Mouse (Mus musculus) intestine, embryonic 16.5 days (tissue): Measurements from ENCODE around the gene Ift46. TPM values are rescaled to one million over a fixed set of nuclear protein-coding genes. Genes with fewer than 3 reads are reported as not detected.
A peak's percentile ranks its signal among the peaks of the same experiment; 100 is the strongest.

Experiments used
- ATAC-seq: fragments of 200-750 bp; cut with Nextera tagmentation; 2 replicates; pipeline ENCODE4 v1.8.0; 2017; ENCODE audit warnings: moderate TSS enrichment, moderate library complexity
- H3K27ac ChIP-seq: fragments of 300-500 bp; sonication (generic); 2 replicates; pipeline ENCODE4 v1.5.1; 2014; ENCODE audit warnings: mild to moderate bottlenecking, low read length
- H3K27me3 ChIP-seq: fragments of 300-500 bp; sonication (generic); replicated peaks from 2 replicates; pipeline ENCODE4 v1.6.1; 2014; ENCODE audit warnings: low read length, control low read depth, mixed read lengths; ENCODE audit not compliant: control insufficient read depth, insufficient read depth
- H3K36me3 ChIP-seq: fragments of 300-500 bp; sonication (generic); 2 replicates; pipeline ENCODE4 v1.6.1; 2014; ENCODE audit warnings: low read length, control low read depth; ENCODE audit not compliant: control insufficient read depth, insufficient read depth
- H3K4me1 ChIP-seq: fragments of 300-500 bp; sonication (generic); 2 replicates; pipeline ENCODE4 v1.6.1; 2014; ENCODE audit warnings: low read length, control low read depth, mixed read lengths; ENCODE audit not compliant: control insufficient read depth, insufficient read depth
- H3K4me2 ChIP-seq: fragments of 300-500 bp; sonication (generic); 2 replicates; pipeline ENCODE4 v1.6.1; 2014; ENCODE audit warnings: low read depth, low read length, control low read depth
- H3K4me3 ChIP-seq: fragments of 300-500 bp; sonication (generic); 2 replicates; pipeline ENCODE4 v1.5.1; 2014; ENCODE audit warnings: mild to moderate bottlenecking, low read length
- H3K9ac ChIP-seq: fragments of 300-500 bp; sonication (generic); 2 replicates; pipeline ENCODE4 v1.6.1; 2014; ENCODE audit warnings: low read depth, low read length
- H3K9me3 ChIP-seq: fragments of 300-500 bp; sonication (generic); 2 replicates; pipeline ENCODE4 v1.6.1; 2016; ENCODE audit warnings: low read length, control low read depth; ENCODE audit not compliant: control insufficient read depth
- WGBS: fragments of 180-500 bp; shearing (Covaris S2); extraction: QIAGEN DNeasy Blood & Tissue Kit; methylation state at CpG from one replicate; pipeline ENCODE4 v1.1.7; 2014; 5-methylcytosine and 5-hydroxymethylcytosine counted together
- polyA plus RNA-seq: library from polyadenylated mRNA; unstranded; fragments of >200 nt; fragmentation: Nextera tagmentation; extraction: Ambion mirVana; gene quantifications from 2 replicates; pipeline ENCODE4 v1.2.1, GENCODE M21; 2015

Gene Ift46
- polyA plus RNA-seq, 1 experiment from 2014 or later: 71.4 TPM

DNA sequence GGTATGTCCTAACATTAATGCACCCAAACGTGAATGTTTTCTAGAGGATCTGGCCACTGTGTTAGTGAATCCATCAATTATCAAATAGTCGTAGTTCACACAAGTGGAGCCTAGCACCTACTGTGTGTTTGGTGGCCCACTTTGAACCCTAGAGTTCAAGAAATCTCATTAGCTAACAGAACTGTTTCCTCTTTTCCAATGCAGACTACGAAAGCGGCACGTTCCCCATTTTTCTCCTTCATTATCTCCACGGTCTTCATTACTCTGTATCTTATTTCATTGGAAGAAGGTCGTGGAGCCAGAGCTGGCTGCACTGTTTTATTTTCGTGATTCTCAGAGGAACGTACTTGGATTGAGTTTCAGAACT, 32.2 kb downstream of the Ift46 start:
- peak overlapping the region; percentile 97 for H3K27ac ChIP-seq
- peak overlapping the region; percentile 94 for H3K4me2 ChIP-seq
- peaks cover 17% of the 10 kb centered on the region for H3K4me1 ChIP-seq
- no peaks in the 10 kb centered on the region for H3K27me3 ChIP-seq
- peak overlapping the region; percentile 20; the same call in 1 of the 2 replicates for H3K9ac ChIP-seq
- no peak for ATAC-seq
- peak overlapping the region; percentile 68 for H3K4me3 ChIP-seq
- 38% methylated on average over 9 of the region's 9 CpGs for WGBS
- no peaks in the 10 kb centered on the region for H3K9me3 ChIP-seq
- no peaks in the 10 kb centered on the region; the same call in 1 of the 2 replicates for H3K36me3 ChIP-seq

DNA sequence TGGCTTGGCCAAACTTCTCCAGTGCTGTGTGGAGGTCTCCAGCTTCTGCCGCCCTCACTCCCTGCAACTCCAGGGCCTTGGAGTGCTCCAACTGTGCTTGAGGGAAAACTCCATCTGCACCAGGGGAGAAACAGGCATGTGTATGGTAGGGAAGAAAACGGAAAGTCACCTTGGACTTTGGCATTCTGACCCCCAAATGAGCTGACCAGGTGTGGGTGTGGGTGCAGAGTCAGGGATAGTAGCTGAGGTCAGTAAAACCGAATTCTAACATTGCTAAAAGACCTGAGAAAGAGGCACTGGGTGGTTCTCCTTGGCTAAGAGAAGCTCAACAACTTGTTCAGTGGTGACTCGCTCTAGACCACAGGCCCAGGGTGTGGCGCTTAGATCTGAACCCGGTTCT, 34.0 kb downstream of the Ift46 start:
- H3K9ac ChIP-seq: no peak overlapping the region
- no peak for ATAC-seq
- H3K36me3 ChIP-seq: peaks cover 2% of the 10 kb centered on the region; the same call in 1 of the 2 replicates
- H3K27me3 ChIP-seq: no peaks in the 10 kb centered on the region
- no peak overlapping the region for H3K27ac ChIP-seq
- peaks cover 17% of the 10 kb centered on the region for H3K4me1 ChIP-seq
- 76% methylated on average over 6 of the region's 6 CpGs for WGBS
- no peaks in the 10 kb centered on the region for H3K9me3 ChIP-seq
- no peak overlapping the region for H3K4me3 ChIP-seq
- H3K4me2 ChIP-seq: no peak overlapping the region

DNA sequence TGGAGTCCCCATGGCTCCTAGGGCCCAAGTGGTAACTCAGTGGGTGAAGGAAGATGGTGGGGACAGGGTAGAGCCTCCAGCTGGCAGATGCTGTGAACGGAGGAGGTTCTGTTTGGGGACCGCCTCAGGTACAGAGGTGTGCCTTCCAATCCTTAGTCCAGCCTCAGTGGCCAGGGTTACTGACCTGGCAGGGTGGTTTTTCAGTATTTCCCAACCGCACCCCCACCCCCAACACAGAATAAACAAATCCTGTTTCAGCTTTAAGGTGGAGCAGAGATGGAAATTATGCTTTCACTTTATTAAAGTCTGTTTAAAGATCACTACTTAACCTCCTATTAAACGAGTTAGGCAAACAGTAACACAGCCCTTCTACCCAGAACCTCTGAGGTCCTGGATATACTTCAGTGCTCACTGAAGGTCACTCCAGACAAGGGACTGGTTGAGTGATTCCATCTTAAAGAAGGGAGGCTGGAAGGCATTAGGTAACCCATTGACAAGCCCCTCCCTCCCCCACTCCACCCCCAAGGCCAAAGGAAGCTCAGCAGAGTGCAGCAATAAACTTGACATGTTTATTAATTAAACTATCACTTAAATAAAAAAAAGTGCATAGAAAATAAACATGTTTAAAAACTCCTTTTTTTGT, 35.2 kb downstream of the Ift46 start, which contains the start of gene Ttc36:
Gene Ttc36, minus strand, starts transcription at position 265 of the 643 bp plus-strand sequence.
- no peak within 1 kb of the TSS for H3K9ac ChIP-seq
- no peaks in the 10 kb centered on the region for H3K27me3 ChIP-seq
- no peak within 1 kb of the TSS for H3K4me2 ChIP-seq
- H3K9me3 ChIP-seq: no peaks in the 10 kb centered on the region
- ATAC-seq: no peak
- 58% methylated on average over 4 of the region's 4 CpGs for WGBS
- H3K4me1 ChIP-seq: peaks cover 16% of the 10 kb centered on the region
- H3K27ac ChIP-seq: no peak within 1 kb of the TSS
- no peak within 1 kb of the TSS for H3K4me3 ChIP-seq
- peaks cover 5% of the 10 kb centered on the region; the same call in 1 of the 2 replicates for H3K36me3 ChIP-seq

DNA sequence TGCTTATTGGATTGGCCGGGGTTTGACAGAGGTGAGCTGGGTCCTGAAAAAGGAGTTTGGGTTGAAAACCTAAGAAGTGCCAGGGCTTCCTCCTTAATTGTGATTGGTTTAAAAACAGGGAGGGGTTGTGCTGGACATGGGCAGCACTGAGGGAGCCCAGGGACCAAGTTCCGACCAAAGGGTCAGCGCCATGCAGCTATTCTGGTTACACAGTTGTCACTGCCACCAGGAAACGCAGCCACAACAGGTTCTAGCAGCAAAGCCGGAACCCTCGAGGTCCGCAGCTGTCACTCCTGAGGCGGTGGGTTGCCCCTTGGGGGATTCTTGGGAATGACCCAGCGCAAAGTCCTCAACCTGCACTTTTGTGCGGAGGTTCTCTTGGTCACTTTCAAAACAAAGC, 37.0 kb downstream of the Ift46 start:
- no peak for ATAC-seq
- peaks cover 13% of the 10 kb centered on the region; the same call in 1 of the 2 replicates for H3K36me3 ChIP-seq
- no peak overlapping the region for H3K27ac ChIP-seq
- no peaks in the 10 kb centered on the region for H3K9me3 ChIP-seq
- no peak overlapping the region for H3K4me2 ChIP-seq
- 92% methylated on average over 10 of the region's 10 CpGs for WGBS
- H3K4me3 ChIP-seq: no peak overlapping the region
- no peaks in the 10 kb centered on the region for H3K27me3 ChIP-seq
- no peak overlapping the region for H3K9ac ChIP-seq
- H3K4me1 ChIP-seq: peaks cover 8% of the 10 kb centered on the region

DNA sequence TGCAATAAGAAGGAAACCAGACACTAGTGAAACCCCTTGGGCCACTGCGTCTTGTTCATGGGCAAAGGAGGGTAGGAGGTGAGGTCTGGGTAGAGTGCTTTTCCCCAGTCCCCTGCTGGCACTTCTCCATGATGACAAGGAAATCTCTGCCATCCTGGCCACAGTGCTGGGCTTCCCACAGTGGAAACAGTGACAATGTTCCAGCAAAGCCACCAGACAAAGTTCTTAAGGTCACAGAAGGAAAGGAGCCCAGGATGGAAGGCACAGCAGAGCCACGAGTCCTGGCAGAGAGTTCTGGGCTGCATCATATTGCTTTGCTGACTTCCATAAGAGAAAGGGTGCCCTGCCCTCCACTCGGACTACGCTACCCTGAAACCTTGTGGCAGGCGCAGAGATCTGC, 37.8 kb downstream of the Ift46 start:
- WGBS: 91% methylated on average over 5 of the region's 5 CpGs
- Histone ChIP-seq H3K27ac (no peak overlapping the region), H3K4me1 (peaks cover 3% of the 10 kb centered on the region; the same call in 1 of the 2 replicates), H3K36me3 (peaks cover 13% of the 10 kb centered on the region; the same call in 1 of the 2 replicates), H3K4me2 (no peak overlapping the region), H3K9ac (no peak overlapping the region), H3K27me3 (no peaks in the 10 kb centered on the region), H3K4me3 (no peak overlapping the region), H3K9me3 (no peaks in the 10 kb centered on the region)
- ATAC-seq: no peak

DNA sequence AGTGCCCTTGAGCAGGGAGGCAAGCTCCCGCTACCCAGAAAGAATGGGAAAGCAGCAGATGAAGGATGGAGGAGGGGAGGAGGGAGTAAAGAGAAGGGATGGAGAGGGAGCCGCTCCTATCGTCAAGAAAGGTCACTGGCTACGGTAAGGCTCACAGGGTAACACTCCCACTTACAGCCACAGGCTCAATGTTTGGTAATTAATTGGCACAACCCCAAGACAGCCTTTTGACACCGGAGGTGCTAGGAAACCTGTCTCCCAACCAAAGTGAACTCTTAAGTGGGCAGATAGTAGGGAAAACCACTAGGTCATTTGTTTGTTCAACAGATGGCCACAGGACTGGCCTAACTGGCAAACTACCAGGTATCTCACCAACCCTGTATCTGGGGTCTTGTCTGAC, 39.4 kb downstream of the Ift46 start:
- WGBS: 68% methylated on average over 5 of the region's 5 CpGs
- Histone ChIP-seq H3K27ac (no peak overlapping the region), H3K36me3 (peaks cover 15% of the 10 kb centered on the region), H3K4me2 (no peak overlapping the region), H3K9me3 (no peaks in the 10 kb centered on the region), H3K4me3 (no peak overlapping the region), H3K4me1 (no peaks in the 10 kb centered on the region), H3K27me3 (no peaks in the 10 kb centered on the region), H3K9ac (no peak overlapping the region)
- no peak for ATAC-seq

DNA sequence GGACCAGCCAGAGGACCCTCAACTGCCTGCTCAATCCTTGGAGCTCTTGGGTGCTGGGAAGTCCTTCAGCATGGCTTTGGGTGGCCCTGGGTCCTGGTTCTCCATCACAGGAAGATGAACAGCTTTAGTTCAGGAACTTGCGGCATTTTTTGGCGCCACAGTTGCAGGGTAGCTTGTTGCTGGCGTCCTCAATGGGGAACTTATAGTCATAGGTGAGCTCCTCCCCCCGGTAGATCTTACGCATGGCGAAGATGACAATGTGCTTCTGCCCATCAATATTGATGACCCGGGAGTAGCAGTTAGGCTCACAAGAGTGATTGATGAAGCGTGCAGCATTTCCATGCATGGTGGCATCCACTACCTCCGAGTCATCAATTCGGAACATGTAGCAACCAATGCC, 40.1 kb downstream of the Ift46 start:
- Histone ChIP-seq H3K27me3 (no peaks in the 10 kb centered on the region), H3K4me3 (no peak overlapping the region), H3K36me3 (peaks cover 15% of the 10 kb centered on the region), H3K4me2 (no peak overlapping the region), H3K4me1 (no peaks in the 10 kb centered on the region), H3K9ac (no peak overlapping the region), H3K9me3 (no peaks in the 10 kb centered on the region), H3K27ac (no peak overlapping the region)
- 96% methylated on average over 10 of the region's 10 CpGs for WGBS
- ATAC-seq: no peak

DNA sequence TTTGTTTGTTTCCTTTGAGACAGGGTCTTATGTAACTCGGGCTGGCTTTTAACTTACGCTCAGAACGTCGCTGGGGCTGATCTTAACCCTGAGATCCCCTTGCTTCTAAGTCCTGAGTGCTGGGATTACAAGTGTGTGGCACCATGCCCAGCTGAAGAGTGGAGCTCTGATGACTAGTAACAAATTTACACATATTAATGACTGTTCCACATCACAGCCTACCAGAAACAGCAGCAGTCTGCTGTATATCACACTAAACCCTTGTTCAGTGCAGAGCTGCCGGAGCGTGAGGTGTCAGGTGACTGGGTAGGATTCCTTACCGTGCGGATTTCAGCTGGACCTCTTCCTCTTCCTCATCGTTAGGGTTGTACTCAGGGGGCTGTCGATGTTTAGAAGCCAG, 42.6 kb downstream of the Ift46 start:
- Histone ChIP-seq H3K36me3 (peaks cover 24% of the 10 kb centered on the region), H3K9ac (no peak overlapping the region), H3K27me3 (no peaks in the 10 kb centered on the region), H3K4me2 (no peak overlapping the region), H3K4me3 (no peak overlapping the region), H3K9me3 (no peaks in the 10 kb centered on the region), H3K27ac (no peak overlapping the region), H3K4me1 (no peaks in the 10 kb centered on the region)
- no peak for ATAC-seq
- WGBS: 93% methylated on average over 10 of the region's 10 CpGs

DNA sequence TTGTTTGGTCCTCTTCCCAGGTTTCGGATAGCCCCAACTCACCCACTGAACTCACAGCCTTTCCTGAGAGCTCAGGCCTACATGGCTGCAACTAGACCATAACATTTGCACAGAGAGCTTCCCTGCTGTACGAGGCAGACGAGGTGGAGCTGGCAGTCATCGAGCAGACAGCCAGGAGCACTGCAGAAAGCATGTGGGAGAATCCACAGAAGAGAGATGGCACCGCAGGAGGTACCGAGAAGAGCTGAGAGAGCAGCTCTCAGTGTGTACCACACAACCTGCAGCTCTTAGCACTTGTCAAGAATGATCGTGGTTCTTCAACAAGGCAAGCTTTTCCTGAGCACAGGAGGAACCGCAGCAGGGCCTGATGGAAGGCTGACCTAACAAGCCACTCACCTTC, 46.5 kb downstream of the Ift46 start:
- no peaks in the 10 kb centered on the region for H3K4me1 ChIP-seq
- H3K36me3 ChIP-seq: peaks cover 30% of the 10 kb centered on the region
- no peak for ATAC-seq
- no peaks in the 10 kb centered on the region for H3K9me3 ChIP-seq
- no peak overlapping the region for H3K9ac ChIP-seq
- H3K27ac ChIP-seq: no peak overlapping the region
- H3K4me3 ChIP-seq: no peak overlapping the region
- H3K4me2 ChIP-seq: no peak overlapping the region
- no peaks in the 10 kb centered on the region for H3K27me3 ChIP-seq
- WGBS: 94% methylated on average over 8 of the region's 8 CpGs

DNA sequence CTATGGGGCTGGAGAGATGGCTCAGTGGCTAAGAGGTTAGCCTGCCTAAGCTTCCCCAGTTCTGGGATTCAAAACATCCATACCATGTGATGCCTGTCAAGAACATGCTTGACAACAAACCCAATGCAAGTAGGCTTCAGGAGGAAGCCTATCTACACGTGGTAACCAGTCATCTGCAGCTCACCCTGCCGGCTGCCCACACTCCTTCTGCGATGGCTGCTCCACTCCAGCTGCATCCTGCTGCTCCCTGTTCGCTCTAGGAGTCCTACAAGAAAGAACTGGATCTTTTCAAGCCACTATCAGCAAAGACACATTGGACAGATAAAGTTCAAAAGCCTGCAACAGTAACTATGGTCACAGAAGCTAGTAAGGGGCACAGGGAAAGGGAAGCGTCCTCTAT, 49.8 kb downstream of the Ift46 start:
- no peak overlapping the region for H3K4me2 ChIP-seq
- no peak for ATAC-seq
- no peak overlapping the region for H3K27ac ChIP-seq
- no peaks in the 10 kb centered on the region for H3K9me3 ChIP-seq
- H3K36me3 ChIP-seq: peaks cover 53% of the 10 kb centered on the region
- 86% methylated on average over 5 of the region's 5 CpGs for WGBS
- H3K4me3 ChIP-seq: no peak overlapping the region
- no peaks in the 10 kb centered on the region for H3K4me1 ChIP-seq
- H3K9ac ChIP-seq: no peak overlapping the region
- no peaks in the 10 kb centered on the region for H3K27me3 ChIP-seq
